Mouse (Mus musculus): ENCODE data around the gene Clcnka. TPM values are rescaled to one million over a fixed set of nuclear protein-coding genes. Genes with fewer than 3 reads are reported as not detected.

Gene Clcnka
- total and polyA plus RNA-seq, 3 experiments, result not detected

GRCm38 (mm10) chr4:141415924-141416323, 17.4 kb upstream of the Clcnka start, which contains the start of gene Clcnkb:
Clcnkb (minus strand) TSS chr4:141416014.
- no peak for DNase-seq (ENCODE audit: low read depth, low spot score)
- H3K4me3 ChIP-seq (ENCODE audit: control insufficient read depth in 1 of 2, insufficient read depth in 1 of 2, low read depth in 2 of 2, low read length in 2 of 2), result no peak within 1 kb of the TSS
- no peak within 1 kb of the TSS for H3K9ac ChIP-seq (ENCODE audit: control insufficient read depth, low read depth, low read length, poor library complexity, severe bottlenecking)
- TF ChIP-seq POLR2AphosphoS2 (IDR thresholded peaks at IDR 0.05; ENCODE audit: low read length) (no peak), ELF1 (IDR thresholded peaks at IDR 0.05; ENCODE audit: low read depth, low read length) (no peak), ZNF384 (IDR thresholded peaks at IDR 0.05; ENCODE audit: low read depth, low read length) (no peak), CHD2 (IDR thresholded peaks at IDR 0.05; ENCODE audit: low read length) (no peak), GATA1 (IDR thresholded peaks at IDR 0.05; ENCODE audit: low read depth, low read length) (no peak), POLR2A (IDR thresholded peaks at IDR 0.05; ENCODE audit: control insufficient read depth in 1 of 2, insufficient read depth in 1 of 2, low read depth in 1 of 2, low read length in 2 of 2, poor library complexity in 1 of 2) (no peak), MAX (IDR thresholded peaks at IDR 0.05; ENCODE audit: low read length) (no peak), ZKSCAN1 (IDR thresholded peaks at IDR 0.05; ENCODE audit: low read depth, low read length) (no peak), USF1 (IDR thresholded peaks at IDR 0.05; ENCODE audit: low read depth, low read length) (no peak), MAZ (IDR thresholded peaks at IDR 0.05; ENCODE audit: low read depth, low read length) (no peak), KAT2A (conservative IDR thresholded peaks at IDR 0.05; ENCODE audit: low read depth, low read length) (no peak), TAL1 (IDR thresholded peaks at IDR 0.05; ENCODE audit: low read length) (no peak), BHLHE40 (IDR thresholded peaks at IDR 0.05; ENCODE audit: borderline replicate concordance, low read depth, low read length) (no peak), ZMIZ1 (IDR thresholded peaks at IDR 0.05; ENCODE audit: low read depth, low read length) (no peak), JUND (IDR thresholded peaks at IDR 0.05; ENCODE audit: low read depth, low read length) (no peak), POLR2AphosphoS5 (IDR thresholded peaks at IDR 0.05; ENCODE audit: borderline replicate concordance, low read depth, low read length) (no peak), RAD21 (IDR thresholded peaks at IDR 0.05; ENCODE audit: low read depth, low read length) (no peak)
- H3K36me3 ChIP-seq (ENCODE audit: control insufficient read depth in 1 of 2, insufficient read depth in 2 of 2, low read length in 2 of 2), result no peaks in the 10 kb centered on the region
- H3K9me3 ChIP-seq (replicated peaks; ENCODE audit: insufficient read depth, low read length), result no peaks in the 10 kb centered on the region
- H3K4me1 ChIP-seq (ENCODE audit: control insufficient read depth in 1 of 2, insufficient read depth in 2 of 2, low read length in 2 of 2), result no peaks in the 10 kb centered on the region
- peaks cover 0 to 1% of the 10 kb centered on the region in 2 experiments; a peak in 2 of 4 replicates for H3K27me3 ChIP-seq (ENCODE audit: control insufficient read depth in 1 of 2, insufficient read depth in 2 of 2, low read length in 2 of 2)
- H3K79me2 ChIP-seq (ENCODE audit: control insufficient read depth, insufficient read depth, low read length, poor library complexity), result no peaks in the 10 kb centered on the region
- H3K27ac ChIP-seq (ENCODE audit: control insufficient read depth, low read depth, low read length), result no peak within 1 kb of the TSS

GRCm38 (mm10) chr4:141411430-141411992, 13.0 kb upstream of the Clcnka start:
- TF ChIP-seq JUND (IDR thresholded peaks at IDR 0.05; ENCODE audit: low read depth, low read length) (no peak), CTCF (IDR thresholded peaks at IDR 0.05 in 2 of 3, conservative IDR thresholded peaks at IDR 0.05 in 1 of 3; ENCODE audit: control insufficient read depth in 1 of 3, insufficient read depth in 1 of 3, low read depth in 2 of 3, low read length in 3 of 3, poor library complexity in 1 of 3, severe bottlenecking in 1 of 3) (peak; percentile 18 to 56 (median 28); a peak in 5 of 6 replicates), ZNF384 (IDR thresholded peaks at IDR 0.05; ENCODE audit: low read depth, low read length) (no peak), RAD21 (IDR thresholded peaks at IDR 0.05; ENCODE audit: low read depth, low read length) (no peak)
- no peak for DNase-seq (ENCODE audit: low read depth, low spot score)
- Histone ChIP-seq H3K36me3 (ENCODE audit: control insufficient read depth in 1 of 2, insufficient read depth in 2 of 2, low read length in 2 of 2) (no peaks in the 10 kb centered on the region), H3K27me3 (ENCODE audit: control insufficient read depth in 1 of 2, insufficient read depth in 2 of 2, low read length in 2 of 2) (no peaks in the 10 kb centered on the region; a peak in 1 of 4 replicates), H3K9me3 (replicated peaks; ENCODE audit: insufficient read depth, low read length) (no peaks in the 10 kb centered on the region), H3K79me2 (ENCODE audit: control insufficient read depth, insufficient read depth, low read length, poor library complexity) (no peaks in the 10 kb centered on the region), H3K4me3 (ENCODE audit: control insufficient read depth in 1 of 2, insufficient read depth in 1 of 2, low read depth in 2 of 2, low read length in 2 of 2) (no peak overlapping the region), H3K4me1 (ENCODE audit: control insufficient read depth in 1 of 2, insufficient read depth in 2 of 2, low read length in 2 of 2) (no peaks in the 10 kb centered on the region), H3K9ac (ENCODE audit: control insufficient read depth, low read depth, low read length, poor library complexity, severe bottlenecking) (no peak overlapping the region), H3K27ac (ENCODE audit: control insufficient read depth, low read depth, low read length) (no peak overlapping the region)

Measured in MEL (cell line).